Mouse (Mus musculus) liver, embryonic 15.5 days (tissue): Measurements from ENCODE around the gene Gm20671. TPM values are rescaled to one million over a fixed set of nuclear protein-coding genes. Genes with fewer than 3 reads are reported as not detected.

Experiments
- ATAC-seq: fragments of 200-750 bp; cut with Nextera tagmentation; 2 replicates; pipeline ENCODE4 v1.8.0; 2017; ENCODE audit warnings: moderate number of reproducible peaks, mild to moderate bottlenecking, moderate library complexity; ENCODE audit not compliant: insufficient read depth
- H3K27ac ChIP-seq: fragments of 300-500 bp; sonication (generic); replicated peaks from 2 replicates; pipeline ENCODE4 v1.5.1; 2015; ENCODE audit warnings: mild to moderate bottlenecking, inconsistent platforms
- H3K27me3 ChIP-seq: fragments of 300-500 bp; sonication (generic); 2 replicates; pipeline ENCODE4 v1.6.1; 2015; ENCODE audit warnings: mild to moderate bottlenecking, inconsistent platforms
- H3K36me3 ChIP-seq: fragments of 300-500 bp; sonication (generic); replicated peaks from 2 replicates; pipeline ENCODE4 v1.6.1; 2015; ENCODE audit warnings: moderate library complexity, mild to moderate bottlenecking, inconsistent platforms
- H3K4me1 ChIP-seq: fragments of 300-500 bp; sonication (generic); replicated peaks from 2 replicates; pipeline ENCODE4 v1.6.1; 2015; ENCODE audit warnings: inconsistent platforms
- H3K4me2 ChIP-seq: fragments of 300-500 bp; sonication (generic); 2 replicates; pipeline ENCODE4 v1.6.1; 2015; ENCODE audit warnings: moderate library complexity, mild to moderate bottlenecking, inconsistent platforms
- H3K4me3 ChIP-seq: fragments of 300-500 bp; sonication (generic); replicated peaks from 2 replicates; pipeline ENCODE4 v1.5.1; 2015; ENCODE audit warnings: mild to moderate bottlenecking, inconsistent platforms
- H3K9ac ChIP-seq: fragments of 300-500 bp; sonication (generic); 2 replicates; pipeline ENCODE4 v1.6.1; 2015; ENCODE audit warnings: moderate library complexity, mild to moderate bottlenecking, inconsistent platforms
- H3K9me3 ChIP-seq: fragments of 300-500 bp; sonication (generic); replicated peaks from 2 replicates; pipeline ENCODE4 v1.6.1; 2016; ENCODE audit warnings: inconsistent platforms
- WGBS: fragments of 180-500 bp; shearing (Covaris S2); methylation state at CpG from one replicate; pipeline ENCODE4 v1.1.7; 2015; ENCODE audit warnings: mixed read lengths; ENCODE audit not compliant: insufficient replicate concordance; 5-methylcytosine and 5-hydroxymethylcytosine counted together
- polyA plus RNA-seq: library from polyadenylated mRNA; unstranded; fragments of >200 nt; fragmentation: Nextera tagmentation; extraction: Ambion mirVana; gene quantifications from 2 replicates; pipeline ENCODE4 v1.2.1, GENCODE M21; 2015

Gm20671 gene
- polyA plus RNA-seq, 1 experiment from 2014 or later, result not detected

GRCm38 (mm10) chr5:32713703-32714467 lies 113.0 kb downstream of the Gm20671 start:
- peak; percentile 90 for ATAC-seq
- Histone ChIP-seq H3K4me2 (peak overlapping the region; percentile 78), H3K27ac (peak overlapping the region; percentile 88), H3K9me3 (no peaks in the 10 kb centered on the region), H3K9ac (peak overlapping the region; percentile 62), H3K4me1 (peaks cover 14% of the 10 kb centered on the region), H3K4me3 (peak overlapping the region; percentile 74), H3K27me3 (no peaks in the 10 kb centered on the region), H3K36me3 (no peaks in the 10 kb centered on the region)
- WGBS, result under 1% methylated on average over 55 of the region's 55 CpGs

- whole genome bisulfite sequencing, result 19% methylated on average over 2 of the region's 2 CpGs
- H3K9ac ChIP-seq, result peak overlapping the region; percentile 62
- H3K9me3 ChIP-seq, result no peaks in the 10 kb centered on the region
- ATAC-seq, result peak; percentile 11
- H3K4me2 ChIP-seq, result peak overlapping the region; percentile 78
- H3K36me3 ChIP-seq, result no peaks in the 10 kb centered on the region
- H3K4me1 ChIP-seq, result peaks cover 14% of the 10 kb centered on the region
- H3K27me3 ChIP-seq, result no peaks in the 10 kb centered on the region
- H3K4me3 ChIP-seq, result peak overlapping the region; percentile 74
- peak overlapping the region; percentile 88 for H3K27ac ChIP-seq
Measured at GRCm38 (mm10) chr5:32713042-32713702, 113.7 kb downstream of the Gm20671 start.

GRCm38 (mm10) chr5:32712221-32713041 lies 114.5 kb downstream of the Gm20671 start:
- H3K4me2 ChIP-seq, result peak overlapping the region; percentile 78
- no peak overlapping the region for H3K9ac ChIP-seq
- no peak overlapping the region for H3K27ac ChIP-seq
- no peak for ATAC-seq
- no peaks in the 10 kb centered on the region for H3K36me3 ChIP-seq
- 63% methylated on average over 4 of the region's 4 CpGs for WGBS
- H3K4me1 ChIP-seq, result peaks cover 14% of the 10 kb centered on the region
- H3K27me3 ChIP-seq, result no peaks in the 10 kb centered on the region
- H3K4me3 ChIP-seq, result peak overlapping the region; percentile 74; the same call in 1 of the 2 replicates
- no peaks in the 10 kb centered on the region for H3K9me3 ChIP-seq

GRCm38 (mm10) chr5:32711485-32711884 lies 115.4 kb downstream of the Gm20671 start:
- no peak overlapping the region for H3K27ac ChIP-seq
- H3K9ac ChIP-seq, result no peak overlapping the region
- H3K27me3 ChIP-seq, result no peaks in the 10 kb centered on the region
- H3K9me3 ChIP-seq, result no peaks in the 10 kb centered on the region
- H3K4me2 ChIP-seq, result no peak overlapping the region
- no peaks in the 10 kb centered on the region for H3K36me3 ChIP-seq
- H3K4me3 ChIP-seq, result no peak overlapping the region
- 78% methylated on average over 5 of the region's 5 CpGs for WGBS
- peaks cover 14% of the 10 kb centered on the region for H3K4me1 ChIP-seq
- no peak for ATAC-seq

- Histone ChIP-seq H3K9ac (no peak overlapping the region), H3K4me3 (no peak overlapping the region), H3K36me3 (no peaks in the 10 kb centered on the region), H3K27me3 (no peaks in the 10 kb centered on the region), H3K9me3 (no peaks in the 10 kb centered on the region), H3K4me2 (no peak overlapping the region), H3K27ac (no peak overlapping the region), H3K4me1 (0 out of 2 replicates have a peak, but pooled peaks cover 3% of the 10 kb centered on the region)
- no peak for ATAC-seq
- 43% methylated on average over 2 of the region's 2 CpGs for WGBS
Measured at GRCm38 (mm10) chr5:32706226-32706780, 120.6 kb downstream of the Gm20671 start.

GRCm38 (mm10) chr5:32697208-32697867 lies 129.6 kb downstream of the Gm20671 start:
- WGBS, result 48% methylated on average over 5 of the region's 5 CpGs
- no peak overlapping the region for H3K27ac ChIP-seq

GRCm38 (mm10) chr5:32693411-32693810 lies 133.5 kb downstream of the Gm20671 start:
- H3K9ac ChIP-seq, result no peak overlapping the region
- no peak for ATAC-seq

More at GRCm38 (mm10) chr5:32697208-32697867, 129.6 kb downstream of the Gm20671 start:
- H3K9ac ChIP-seq, result no peak overlapping the region
- no peak overlapping the region for H3K4me2 ChIP-seq
- no peaks in the 10 kb centered on the region for H3K27me3 ChIP-seq
- H3K36me3 ChIP-seq, result no peaks in the 10 kb centered on the region
- 0 out of 2 replicates have a peak, but pooled peaks cover 3% of the 10 kb centered on the region for H3K4me1 ChIP-seq
- no peak for ATAC-seq
- H3K4me3 ChIP-seq, result no peak overlapping the region
- no peaks in the 10 kb centered on the region for H3K9me3 ChIP-seq

More at GRCm38 (mm10) chr5:32693411-32693810, 133.5 kb downstream of the Gm20671 start:
- 31% methylated on average over 2 of the region's 2 CpGs for WGBS
- Histone ChIP-seq H3K27ac (no peak overlapping the region), H3K4me3 (no peak overlapping the region), H3K4me1 (0 out of 2 replicates have a peak, but pooled peaks cover 3% of the 10 kb centered on the region), H3K27me3 (no peaks in the 10 kb centered on the region), H3K9me3 (no peaks in the 10 kb centered on the region), H3K36me3 (no peaks in the 10 kb centered on the region), H3K4me2 (no peak overlapping the region)

Other genes with a start within 250 kb of the Gm20671 start
- 4.8 and 5.0 TPM in 2 replicates for gene Yes1, start 215.9 kb downstream of the Gm20671 start, polyA plus RNA-seq
- gene Pisd, start 41.5 kb downstream of the Gm20671 start, polyA plus RNA-seq, result 32.7 and 36.6 TPM in 2 replicates
- gene Prr14l, start 27.1 kb upstream of the Gm20671 start, polyA plus RNA-seq, result 6.8 and 7.2 TPM in 2 replicates
- gene Depdc5, start 36.6 kb upstream of the Gm20671 start, polyA plus RNA-seq, result 6.4 and 8.0 TPM in 2 replicates
- 195 and 201 TPM in 2 replicates for gene Ywhah, start 191.7 kb upstream of the Gm20671 start, polyA plus RNA-seq